Mouse (Mus musculus) midbrain, embryonic 12.5 days (tissue): ENCODE measurements around the gene Racgap1. TPM values are rescaled to one million over a fixed set of nuclear protein-coding genes. Genes with fewer than 3 reads are reported as not detected.

Experiments
- ATAC-seq: fragments of 200-750 bp; cut with Nextera tagmentation; 2 replicates; pipeline ENCODE4 v1.8.0; 2017; ENCODE audit warnings: low read depth, moderate TSS enrichment, moderate library complexity; ENCODE audit not compliant: low FRiP score
- H3K27ac ChIP-seq: fragments of 300-500 bp; sonication (generic); replicated peaks from 2 replicates; pipeline ENCODE4 v1.5.1; 2016; ENCODE audit warnings: mild to moderate bottlenecking
- H3K27me3 ChIP-seq: fragments of 300-500 bp; sonication (generic); 2 replicates; pipeline ENCODE4 v1.6.1; 2016; ENCODE audit warnings: mild to moderate bottlenecking
- H3K36me3 ChIP-seq: fragments of 300-500 bp; sonication (generic); 2 replicates; pipeline ENCODE4 v1.6.1; 2016
- H3K4me1 ChIP-seq: fragments of 300-500 bp; sonication (generic); 2 replicates; pipeline ENCODE4 v1.6.1; 2016
- H3K4me2 ChIP-seq: fragments of 300-500 bp; sonication (generic); replicated peaks from 2 replicates; pipeline ENCODE4 v1.6.1; 2016; ENCODE audit warnings: mild to moderate bottlenecking, moderate library complexity
- H3K4me3 ChIP-seq: fragments of 300-500 bp; sonication (generic); 2 replicates; pipeline ENCODE4 v1.5.1; 2016; ENCODE audit warnings: mild to moderate bottlenecking
- H3K9ac ChIP-seq: fragments of 300-500 bp; sonication (generic); replicated peaks from 2 replicates; pipeline ENCODE4 v1.6.1; 2016; ENCODE audit warnings: mild to moderate bottlenecking, moderate library complexity
- H3K9me3 ChIP-seq: fragments of 300-500 bp; sonication (generic); 2 replicates; pipeline ENCODE4 v1.6.1; 2016; ENCODE audit warnings: mild to moderate bottlenecking
- WGBS: fragments of 180-500 bp; shearing (Covaris S2); methylation state at CpG from one replicate; pipeline ENCODE4 v1.1.7; 2016; 5-methylcytosine and 5-hydroxymethylcytosine counted together
- polyA plus RNA-seq: library from polyadenylated mRNA; unstranded; fragments of >200 nt; fragmentation: Nextera tagmentation; extraction: Ambion mirVana; gene quantifications from 2 replicates; pipeline ENCODE4 v1.2.1, GENCODE M21; 2016

Racgap1 gene
- polyA plus RNA-seq, 1 experiment from 2014 or later: 223 TPM

- WGBS: 48% methylated on average over 7 of the region's 7 CpGs
- no peak overlapping the region for H3K4me3 ChIP-seq
- H3K27ac ChIP-seq: peak overlapping the region; percentile 69
- H3K27me3 ChIP-seq: peaks cover 22% of the 10 kb centered on the region
- no peaks in the 10 kb centered on the region for H3K9me3 ChIP-seq
- no peak overlapping the region for H3K9ac ChIP-seq
- H3K4me1 ChIP-seq: peaks cover 40% of the 10 kb centered on the region
- no peak for ATAC-seq
- no peaks in the 10 kb centered on the region for H3K36me3 ChIP-seq
- H3K4me2 ChIP-seq: no peak overlapping the region
These were observed 10.9 kb upstream of the Racgap1 start for GRCm38 (mm10) chr15:99662371-99662770.

- H3K27ac ChIP-seq: peak overlapping the region; percentile 69
- no peaks in the 10 kb centered on the region for H3K36me3 ChIP-seq
- peaks cover 18% of the 10 kb centered on the region for H3K27me3 ChIP-seq
- H3K4me3 ChIP-seq: no peak overlapping the region
- no peak for ATAC-seq
- H3K4me2 ChIP-seq: no peak overlapping the region
- H3K9ac ChIP-seq: no peak overlapping the region
- 95% methylated on average over 15 of the region's 15 CpGs for WGBS
- peaks cover 35% of the 10 kb centered on the region for H3K4me1 ChIP-seq
- no peaks in the 10 kb centered on the region for H3K9me3 ChIP-seq
These were observed 9.8 kb upstream of the Racgap1 start for GRCm38 (mm10) chr15:99661121-99661830.

GRCm38 (mm10) chr15:99658437-99658836 lies 7.0 kb upstream of the Racgap1 start:
- no peak overlapping the region for H3K4me3 ChIP-seq
- no peak for ATAC-seq
- H3K36me3 ChIP-seq: no peaks in the 10 kb centered on the region
- H3K4me2 ChIP-seq: no peak overlapping the region
- H3K27ac ChIP-seq: no peak overlapping the region
- peaks cover 36% of the 10 kb centered on the region for H3K27me3 ChIP-seq
- H3K4me1 ChIP-seq: peaks cover 16% of the 10 kb centered on the region
- WGBS: 57% methylated on average over 2 of the region's 2 CpGs
- no peaks in the 10 kb centered on the region for H3K9me3 ChIP-seq
- no peak overlapping the region for H3K9ac ChIP-seq

- Histone ChIP-seq H3K27ac (0 out of 2 replicates have a peak overlapping the region, but pooled peaks have one; percentile 35), H3K9me3 (no peaks in the 10 kb centered on the region), H3K4me2 (no peak overlapping the region), H3K4me1 (peaks cover 16% of the 10 kb centered on the region; the same call in 1 of the 2 replicates), H3K4me3 (no peak overlapping the region), H3K27me3 (peaks cover 44% of the 10 kb centered on the region), H3K9ac (no peak overlapping the region; the same call in 1 of the 2 replicates), H3K36me3 (no peaks in the 10 kb centered on the region)
- no peak for ATAC-seq
- 52% methylated on average over 9 of the region's 9 CpGs for WGBS
These were observed 4.5 kb upstream of the Racgap1 start for GRCm38 (mm10) chr15:99655956-99656355.

DNA sequence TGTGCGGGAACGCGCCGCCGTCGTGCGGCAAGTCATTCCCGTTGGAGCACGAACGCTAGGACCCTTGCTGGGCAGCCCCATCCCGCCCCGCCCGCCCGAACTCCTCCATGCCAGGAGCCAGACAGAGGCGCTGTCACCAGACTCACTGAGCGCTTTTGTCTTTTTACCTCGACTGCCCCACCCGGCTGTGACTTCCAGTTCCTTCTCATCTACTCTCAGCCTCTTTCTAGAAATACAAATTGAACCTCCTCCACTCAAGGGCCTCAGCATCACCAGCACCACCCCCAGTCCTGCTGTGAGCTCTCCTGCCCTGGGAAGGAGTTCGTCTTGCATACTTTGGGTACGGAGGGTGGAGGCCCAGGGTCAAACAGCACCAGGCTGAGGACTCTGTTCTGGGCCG lies 2.4 kb upstream of the Racgap1 start:
- Histone ChIP-seq H3K36me3 (no peaks in the 10 kb centered on the region), H3K9ac (peak overlapping the region; percentile 21; the same call in 1 of the 2 replicates), H3K27ac (no peak overlapping the region), H3K9me3 (no peaks in the 10 kb centered on the region), H3K4me1 (peaks cover 36% of the 10 kb centered on the region), H3K4me3 (peak overlapping the region; percentile 22), H3K4me2 (peak overlapping the region; percentile 46), H3K27me3 (peaks cover 44% of the 10 kb centered on the region)
- 4% methylated on average over 21 of the region's 21 CpGs for WGBS
- ATAC-seq: no peak

GRCm38 (mm10) chr15:99653291-99653690 lies 1.8 kb upstream of the Racgap1 start:
- H3K27me3 ChIP-seq: peaks cover 44% of the 10 kb centered on the region
- 9% methylated on average over 8 of the region's 8 CpGs for WGBS

GRCm38 (mm10) chr15:99651984-99652872 lies 772 bp upstream of the Racgap1 start:
- H3K9ac ChIP-seq: no peak overlapping the region
- H3K27ac ChIP-seq: no peak overlapping the region
- peaks cover 44% of the 10 kb centered on the region for H3K27me3 ChIP-seq
- no peaks in the 10 kb centered on the region for H3K36me3 ChIP-seq
- 78% methylated on average over 10 of the region's 10 CpGs for WGBS
- no peaks in the 10 kb centered on the region for H3K9me3 ChIP-seq
- no peak for ATAC-seq
- peaks cover 49% of the 10 kb centered on the region for H3K4me1 ChIP-seq
- peak overlapping the region; percentile 93 for H3K4me3 ChIP-seq
- peak overlapping the region; percentile 49 for H3K4me2 ChIP-seq

More at GRCm38 (mm10) chr15:99653291-99653690, 1.8 kb upstream of the Racgap1 start:
- Histone ChIP-seq H3K36me3 (no peaks in the 10 kb centered on the region), H3K4me2 (peak overlapping the region; percentile 46), H3K4me3 (peak overlapping the region; percentile 22; the same call in 1 of the 2 replicates), H3K9me3 (no peaks in the 10 kb centered on the region), H3K9ac (0 out of 2 replicates have a peak overlapping the region, but pooled peaks have one; percentile 21), H3K27ac (no peak overlapping the region), H3K4me1 (peaks cover 39% of the 10 kb centered on the region)
- ATAC-seq: no peak

DNA sequence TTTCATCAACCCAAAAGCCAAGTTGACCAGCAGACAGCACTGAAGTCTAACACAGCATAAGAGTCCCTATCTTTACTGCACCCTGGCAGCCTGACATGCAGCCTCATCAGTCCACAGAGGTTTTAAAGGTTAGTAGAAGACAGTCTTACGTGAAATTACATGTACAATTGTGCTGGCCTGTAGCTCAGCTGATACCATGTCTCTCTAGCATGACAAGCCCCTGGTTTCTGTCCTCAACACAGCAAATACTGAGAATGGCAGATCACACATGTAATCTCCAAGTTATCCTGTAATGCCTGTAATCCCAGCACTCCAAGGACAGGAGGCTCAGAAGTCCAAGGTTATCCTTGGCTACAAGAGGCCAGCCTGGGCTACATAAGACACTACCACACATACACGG lies 1.2 kb downstream of the Racgap1 start:
- Histone ChIP-seq H3K27me3 (peaks cover 30% of the 10 kb centered on the region), H3K4me1 (peaks cover 67% of the 10 kb centered on the region), H3K36me3 (no peaks in the 10 kb centered on the region), H3K4me3 (peak overlapping the region; percentile 93), H3K9me3 (no peaks in the 10 kb centered on the region), H3K4me2 (peak overlapping the region; percentile 79), H3K9ac (peak overlapping the region; percentile 84), H3K27ac (no peak overlapping the region)
- no peak for ATAC-seq
- 51% methylated on average over 2 of the region's 2 CpGs for WGBS

DNA sequence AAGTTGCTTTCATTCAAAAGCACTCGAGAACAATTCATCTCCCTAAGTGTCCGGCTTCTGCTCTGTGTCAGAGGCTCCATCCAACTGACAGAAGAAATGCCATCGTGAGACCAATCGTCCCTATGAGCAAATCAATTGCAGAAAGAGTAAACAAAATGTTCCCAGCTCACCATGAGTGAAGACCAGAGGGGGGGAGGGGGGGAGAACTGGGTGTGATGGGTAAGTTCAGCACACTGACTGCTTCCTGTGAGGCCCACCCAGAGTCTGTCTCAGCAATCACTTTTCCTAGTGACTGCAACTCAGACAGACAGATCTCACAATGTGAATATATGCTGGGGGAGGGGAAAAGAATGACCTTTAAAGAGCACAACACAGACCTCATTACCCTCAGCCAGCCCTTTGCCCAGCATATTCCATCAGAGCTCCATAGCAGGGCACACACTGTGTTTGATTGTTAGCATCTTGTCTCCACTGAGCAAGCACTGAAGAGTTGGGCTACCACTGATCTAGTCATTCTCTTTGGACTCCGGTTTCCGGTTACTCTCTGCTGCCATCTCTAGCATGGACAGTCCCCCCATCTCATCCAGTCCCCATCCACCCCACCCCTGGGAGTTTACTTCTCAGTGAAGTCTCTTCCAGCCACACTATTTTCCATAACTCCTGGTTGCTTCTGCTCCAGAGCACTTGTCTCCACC lies 2.2 kb downstream of the Racgap1 start:
- peak overlapping the region; percentile 67 for H3K27ac ChIP-seq
- WGBS: 22% methylated on average over 6 of the region's 6 CpGs
- ATAC-seq: no peak
- peak overlapping the region; percentile 39; the same call in 1 of the 2 replicates for H3K9ac ChIP-seq
- H3K27me3 ChIP-seq: peaks cover 19% of the 10 kb centered on the region
- H3K9me3 ChIP-seq: no peaks in the 10 kb centered on the region
- H3K4me2 ChIP-seq: peak overlapping the region; percentile 79
- H3K36me3 ChIP-seq: no peaks in the 10 kb centered on the region
- H3K4me1 ChIP-seq: peaks cover 74% of the 10 kb centered on the region
- peak overlapping the region; percentile 93 for H3K4me3 ChIP-seq

GRCm38 (mm10) chr15:99648326-99648725 lies 3.1 kb downstream of the Racgap1 start:
- H3K9me3 ChIP-seq: no peaks in the 10 kb centered on the region
- peak; percentile 35; the same call in 1 of the 2 replicates for ATAC-seq
- peak overlapping the region; percentile 79 for H3K27ac ChIP-seq
- 20% methylated on average over 4 of the region's 4 CpGs for WGBS
- H3K4me2 ChIP-seq: peak overlapping the region; percentile 29
- no peaks in the 10 kb centered on the region for H3K36me3 ChIP-seq
- H3K4me1 ChIP-seq: peaks cover 70% of the 10 kb centered on the region
- peaks cover 10% of the 10 kb centered on the region for H3K27me3 ChIP-seq
- no peak overlapping the region for H3K4me3 ChIP-seq
- peak overlapping the region; percentile 12; the same call in 1 of the 2 replicates for H3K9ac ChIP-seq

- H3K4me2 ChIP-seq: no peak overlapping the region
- no peak overlapping the region for H3K4me3 ChIP-seq
- peak overlapping the region; percentile 35; the same call in 1 of the 2 replicates for H3K27ac ChIP-seq
- H3K27me3 ChIP-seq: no peaks in the 10 kb centered on the region
- ATAC-seq: no peak
- WGBS: 62% methylated on average over 7 of the region's 7 CpGs
- H3K4me1 ChIP-seq: peaks cover 56% of the 10 kb centered on the region
- no peak overlapping the region for H3K9ac ChIP-seq
- H3K9me3 ChIP-seq: no peaks in the 10 kb centered on the region
- H3K36me3 ChIP-seq: peaks cover 8% of the 10 kb centered on the region
These were observed 6.7 kb downstream of the Racgap1 start for GRCm38 (mm10) chr15:99644776-99645175.
